Mouse (Mus musculus) spleen, adult 2 months (tissue): ENCODE results near the gene Emc8. TPM values are rescaled to one million over a fixed set of nuclear protein-coding genes. Genes with fewer than 3 reads are reported as not detected.

ENCODE experiments used
- DNase-seq, 2 experiments: peaks; one replicate each; pipeline versions ENCODE4 v3.0.0 to v3.0.0-alpha.2; 2012 to 2021; ENCODE audit warnings: low spot score in 2 of 2, low read depth in 1 of 2
- H3K27ac ChIP-seq: fragments of 200-500 bp; 2 replicates; pipeline ENCODE4 v1.5.1; 2012; ENCODE audit warnings: low read length, inconsistent platforms; ENCODE audit not compliant: insufficient read depth
- H3K27me3 ChIP-seq: fragments of 200-500 bp; 2 replicates; pipeline ENCODE4 v1.6.1; 2012; ENCODE audit warnings: mild to moderate bottlenecking, moderate library complexity, low read length, inconsistent platforms; ENCODE audit not compliant: control insufficient read depth, insufficient read depth
- H3K36me3 ChIP-seq: fragments of 200-500 bp; 2 replicates; pipeline ENCODE4 v1.6.1; 2012; ENCODE audit warnings: mild to moderate bottlenecking, low read length, inconsistent platforms; ENCODE audit not compliant: control insufficient read depth, insufficient read depth
- H3K4me1 ChIP-seq: fragments of 200-500 bp; 2 replicates; pipeline ENCODE4 v1.6.1; 2011; ENCODE audit warnings: inconsistent platforms; ENCODE audit not compliant: control insufficient read depth, insufficient read depth, insufficient read length
- H3K4me3 ChIP-seq: fragments of 200-500 bp; 2 replicates; pipeline ENCODE4 v1.5.1; 2011; ENCODE audit warnings: mild to moderate bottlenecking, inconsistent platforms; ENCODE audit not compliant: insufficient read depth, insufficient read length; ENCODE audit errors: extremely low read depth
- CTCF ChIP-seq: fragments of 200-500 bp; IDR thresholded peaks from 2 replicates; pipeline ENCODE4 v1.5.1; 2011; ENCODE audit warnings: mild to moderate bottlenecking, inconsistent platforms; ENCODE audit not compliant: insufficient read depth, insufficient read length, insufficient replicate concordance; ENCODE audit errors: extremely low read depth
- POLR2A ChIP-seq: fragments of 200-500 bp; IDR thresholded peaks from 2 replicates; pipeline ENCODE4 v1.6.1; 2011; ENCODE audit warnings: low read depth, low read length, inconsistent platforms
- WGBS: fragments of 180-500 bp; shearing (Covaris S2); methylation state at CpG from one replicate; pipeline ENCODE4 v1.1.7; 2018; 5-methylcytosine and 5-hydroxymethylcytosine counted together
- polyA plus RNA-seq: library from polyadenylated mRNA; depleted of rRNA; stranded (reverse); fragments of >200 nt; gene quantifications from 2 replicates; pipeline ENCODE4 v1.2.3, GENCODE M21; 2012

The Emc8 gene
- polyA plus RNA-seq, 1 experiment: 45.7 TPM

DNA sequence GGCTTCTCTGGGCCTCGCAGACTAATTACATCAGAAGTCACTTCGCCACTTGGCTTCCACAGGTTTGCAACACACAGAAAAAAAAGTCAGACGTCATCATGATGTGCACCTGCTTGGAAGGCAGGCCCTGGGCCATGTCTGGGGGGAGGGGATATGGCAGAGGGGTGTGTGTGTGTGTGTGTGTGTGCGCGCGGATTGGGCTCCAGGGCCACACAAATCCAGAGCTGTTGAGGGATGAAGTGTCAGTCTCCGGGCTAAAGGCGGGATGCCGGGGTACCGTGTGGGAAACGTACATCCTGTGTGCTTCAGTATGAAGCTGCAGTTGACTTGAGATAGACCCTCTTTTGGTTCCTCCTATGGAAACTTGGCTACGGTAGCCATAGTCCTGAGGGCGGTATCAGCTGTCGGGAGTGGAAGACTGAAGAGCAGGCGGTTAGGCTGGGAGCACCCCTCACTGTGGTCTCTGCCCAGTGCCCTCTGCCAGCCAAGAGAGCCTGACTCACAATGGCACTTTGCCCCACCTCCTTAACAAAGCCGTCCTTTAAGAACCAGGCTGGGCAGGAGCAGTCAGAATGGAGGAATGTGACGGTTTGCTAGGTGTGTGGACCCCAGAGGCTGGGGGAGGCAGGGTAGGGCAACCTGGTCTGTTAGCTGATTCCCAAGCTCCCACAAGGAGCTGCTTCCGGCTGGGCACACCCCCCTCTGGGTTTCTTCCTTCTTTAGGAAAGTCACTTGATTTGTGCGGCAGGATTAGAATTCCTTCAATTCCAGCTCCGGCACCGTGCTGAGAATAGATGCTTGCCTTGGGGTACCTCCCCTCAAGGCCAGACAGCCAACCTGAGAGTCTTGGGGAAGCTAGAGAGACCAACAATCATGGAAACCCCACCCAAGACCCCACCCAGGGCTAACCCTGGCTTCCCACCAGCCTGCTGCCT is 36.7 kb downstream of the Emc8 start:
- H3K27ac ChIP-seq: no peak overlapping the region
- H3K4me1 ChIP-seq: peaks cover 3% of the 10 kb centered on the region; the same call in 1 of the 2 replicates
- no peaks in the 10 kb centered on the region for H3K36me3 ChIP-seq
- WGBS: 89% methylated on average over 21 of the region's 21 CpGs
- no peak for DNase-seq
- H3K4me3 ChIP-seq: no peak overlapping the region
- H3K27me3 ChIP-seq: peaks cover 2% of the 10 kb centered on the region; the same call in 1 of the 2 replicates
- TF ChIP-seq CTCF (no peak), POLR2A (no peak)

DNA sequence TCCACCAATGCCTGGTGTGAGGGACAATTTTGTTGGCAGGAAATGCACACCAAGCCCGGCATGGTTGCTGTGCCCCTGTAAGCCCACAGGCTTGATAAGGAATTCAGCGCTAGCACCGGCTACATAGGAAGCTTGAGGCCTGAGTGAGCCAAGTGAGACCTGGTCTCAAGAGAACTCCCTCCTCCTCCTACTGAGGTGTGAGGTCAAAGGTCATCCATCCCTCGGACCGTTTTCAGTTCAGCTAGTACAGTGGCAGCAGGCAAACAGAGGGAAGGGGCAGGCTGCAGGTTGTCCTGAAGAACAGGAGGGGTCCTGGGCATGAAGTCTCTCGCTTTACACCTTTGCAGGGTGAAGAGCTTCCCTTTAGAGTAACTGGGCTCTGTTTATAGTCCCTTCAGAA is 37.5 kb downstream of the Emc8 start:
- H3K4me1 ChIP-seq: peaks cover 3% of the 10 kb centered on the region; the same call in 1 of the 2 replicates
- DNase-seq: no peak
- no peak overlapping the region for H3K4me3 ChIP-seq
- no peaks in the 10 kb centered on the region for H3K36me3 ChIP-seq
- no peak overlapping the region for H3K27ac ChIP-seq
- TF ChIP-seq POLR2A (no peak), CTCF (no peak)
- H3K27me3 ChIP-seq: peaks cover 2% of the 10 kb centered on the region; the same call in 1 of the 2 replicates
- 80% methylated on average over 6 of the region's 6 CpGs for WGBS

DNA sequence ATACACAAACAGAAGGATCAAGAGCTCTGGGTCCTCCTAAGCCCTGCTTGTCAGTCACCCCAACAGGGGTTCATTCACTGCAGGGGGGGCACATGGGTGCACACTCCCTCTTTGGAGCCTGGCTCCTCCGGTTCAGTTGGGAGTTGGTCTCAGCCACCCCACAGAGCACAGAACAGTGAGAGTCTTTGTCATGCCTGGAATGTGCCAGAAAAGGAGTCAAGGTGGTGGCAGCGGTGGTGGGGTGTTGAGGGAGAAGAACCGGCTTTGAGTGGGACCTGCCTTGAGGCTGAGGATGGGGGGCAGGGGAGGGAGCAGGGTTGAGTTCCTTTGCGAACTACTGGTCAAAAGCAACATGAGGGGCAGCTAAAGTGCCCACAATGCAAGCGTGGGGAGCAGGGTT is 38.3 kb downstream of the Emc8 start:
- Histone ChIP-seq H3K4me3 (no peak overlapping the region), H3K27ac (no peak overlapping the region), H3K27me3 (peaks cover 2% of the 10 kb centered on the region; the same call in 1 of the 2 replicates), H3K36me3 (no peaks in the 10 kb centered on the region), H3K4me1 (peaks cover 3% of the 10 kb centered on the region; the same call in 1 of the 2 replicates)
- no peak for DNase-seq
- TF ChIP-seq POLR2A (no peak), CTCF (no peak)
- 81% methylated on average over 5 of the region's 5 CpGs for WGBS

DNA sequence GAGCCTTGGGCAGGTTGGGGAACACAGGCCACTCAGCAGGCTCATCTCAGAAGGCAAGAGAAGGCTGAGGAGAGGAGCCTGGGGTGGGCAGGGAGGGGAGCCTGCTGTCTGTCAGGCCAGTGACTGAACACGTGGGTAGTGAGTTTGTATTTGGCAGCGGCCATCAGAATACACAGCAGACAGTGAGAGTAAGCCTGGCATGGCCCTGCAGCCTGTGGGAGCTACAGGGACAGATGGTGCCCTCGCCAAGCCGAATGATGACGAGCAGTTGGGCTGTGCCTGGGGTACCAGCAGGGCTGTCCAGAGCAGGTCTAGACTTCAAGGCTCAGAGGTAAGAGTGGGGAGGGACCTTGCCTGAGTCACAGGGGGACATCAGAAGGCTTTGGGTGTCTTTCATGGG is 41.1 kb downstream of the Emc8 start:
- 92% methylated on average over 5 of the region's 5 CpGs for WGBS
- no peak overlapping the region for H3K27ac ChIP-seq
- no peaks in the 10 kb centered on the region for H3K36me3 ChIP-seq
- no peaks in the 10 kb centered on the region for H3K27me3 ChIP-seq
- no peak overlapping the region for H3K4me3 ChIP-seq
- H3K4me1 ChIP-seq: no peaks in the 10 kb centered on the region
- no peak for DNase-seq
- no peak for TF ChIP-seq POLR2A
- TF ChIP-seq CTCF: no peak

DNA sequence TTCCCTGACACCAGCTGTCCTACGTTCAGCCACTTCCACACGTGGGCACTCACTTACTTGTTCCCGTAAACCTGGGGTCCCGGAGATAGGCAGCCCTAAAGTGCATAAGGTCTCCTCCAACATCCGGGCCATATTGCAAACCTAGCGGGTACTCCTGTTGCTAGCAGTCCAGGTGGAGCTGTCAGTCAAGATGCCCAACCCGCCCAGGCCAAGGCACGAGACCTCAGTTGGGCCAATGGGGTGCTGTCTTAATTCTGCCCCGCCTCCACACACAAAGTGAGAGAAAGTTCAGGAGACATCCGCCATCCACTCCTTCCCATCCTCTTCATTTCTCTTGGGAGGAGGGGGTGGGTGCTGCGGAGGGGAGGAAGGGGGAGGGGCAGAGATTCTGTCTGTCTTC is 41.9 kb downstream of the Emc8 start:
- no peaks in the 10 kb centered on the region for H3K4me1 ChIP-seq
- no peak for DNase-seq
- no peak for TF ChIP-seq POLR2A
- no peak for TF ChIP-seq CTCF
- WGBS: 89% methylated on average over 11 of the region's 11 CpGs
- no peaks in the 10 kb centered on the region for H3K27me3 ChIP-seq
- H3K36me3 ChIP-seq: no peaks in the 10 kb centered on the region
- no peak overlapping the region for H3K27ac ChIP-seq
- H3K4me3 ChIP-seq: no peak overlapping the region

DNA sequence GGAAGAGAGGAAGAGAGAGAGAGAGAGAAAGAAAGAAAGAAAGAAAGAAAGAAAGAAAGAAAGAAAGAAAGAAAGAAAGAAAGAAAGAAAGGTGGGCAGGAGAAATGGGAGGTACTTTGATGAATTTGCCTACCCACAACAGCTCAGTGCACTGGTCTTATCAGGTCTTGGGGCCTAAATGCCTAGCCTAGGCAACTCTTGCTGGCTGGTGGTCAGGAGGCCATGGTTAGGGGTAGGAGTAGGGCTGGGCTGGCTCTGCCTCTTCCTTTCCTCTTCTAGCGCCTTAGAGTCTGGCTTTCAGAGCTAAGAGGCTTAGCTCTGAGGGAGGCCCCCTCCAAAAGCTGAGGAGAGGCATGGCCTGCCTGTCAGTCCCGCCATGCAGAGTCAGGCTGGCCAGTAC is 44.8 kb downstream of the Emc8 start:
- H3K27ac ChIP-seq: no peak overlapping the region
- no peaks in the 10 kb centered on the region for H3K36me3 ChIP-seq
- no peaks in the 10 kb centered on the region for H3K27me3 ChIP-seq
- WGBS: 72% methylated on average over 2 of the region's 2 CpGs
- no peak for TF ChIP-seq POLR2A
- no peak for TF ChIP-seq CTCF
- no peak for DNase-seq
- no peaks in the 10 kb centered on the region for H3K4me1 ChIP-seq
- no peak overlapping the region for H3K4me3 ChIP-seq

DNA sequence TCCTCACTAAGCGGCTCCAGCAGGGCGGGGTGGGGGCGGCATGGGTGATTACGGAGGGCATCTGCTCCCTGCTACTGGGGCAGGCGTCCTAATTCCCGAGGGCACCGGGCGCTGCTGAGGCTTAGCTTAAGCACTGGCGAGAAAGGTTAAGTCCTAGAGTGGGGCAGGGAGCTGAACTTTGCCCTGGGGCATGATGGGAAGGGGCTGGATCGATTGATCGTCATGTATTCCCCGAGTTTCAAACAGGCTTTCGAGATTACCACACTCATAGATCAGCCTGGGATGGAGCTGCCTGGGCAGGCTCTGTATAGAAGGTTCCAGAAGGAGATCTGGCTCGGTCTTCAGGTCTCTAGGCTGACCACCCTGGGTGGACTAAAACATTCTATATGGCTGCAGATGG is 46.2 kb downstream of the Emc8 start:
- Histone ChIP-seq H3K4me3 (no peak overlapping the region), H3K4me1 (no peaks in the 10 kb centered on the region), H3K36me3 (no peaks in the 10 kb centered on the region), H3K27me3 (no peaks in the 10 kb centered on the region), H3K27ac (no peak overlapping the region)
- no peak for DNase-seq
- TF ChIP-seq CTCF: no peak
- 90% methylated on average over 14 of the region's 14 CpGs for WGBS
